Mouse (Mus musculus) hindbrain, embryonic 14.5 days (tissue): Measurements from ENCODE around the gene Ephb2. TPM values are rescaled to one million over a fixed set of nuclear protein-coding genes. Genes with fewer than 3 reads are reported as not detected.

Experiments used
- ATAC-seq: fragments of 200-750 bp; cut with Nextera tagmentation; 2 replicates; pipeline ENCODE4 v1.8.0; 2017; ENCODE audit warnings: moderate number of reproducible peaks, mild to moderate bottlenecking, moderate TSS enrichment, moderate library complexity; ENCODE audit not compliant: low FRiP score
- DNase-seq: peaks from one replicate; pipeline ENCODE4 v3.0.0-alpha.2; 2015; ENCODE audit warnings: low spot score
- H3K27ac ChIP-seq: fragments of 300-500 bp; sonication (generic); 2 replicates; pipeline ENCODE4 v1.5.1; 2014; ENCODE audit warnings: mild to moderate bottlenecking, moderate library complexity
- H3K27me3 ChIP-seq: fragments of 300-500 bp; sonication (generic); 2 replicates; pipeline ENCODE4 v1.6.1; 2014; ENCODE audit warnings: mild to moderate bottlenecking, low read length, mixed read lengths; ENCODE audit not compliant: control insufficient read depth, insufficient read depth
- H3K36me3 ChIP-seq: fragments of 300-500 bp; sonication (generic); replicated peaks from 2 replicates; pipeline ENCODE4 v1.6.1; 2014; ENCODE audit not compliant: control insufficient read depth, insufficient read depth
- H3K4me1 ChIP-seq: fragments of 300-500 bp; sonication (generic); replicated peaks from 2 replicates; pipeline ENCODE4 v1.6.1; 2014; ENCODE audit warnings: antibody characterized with exemption, low read length, mixed read lengths; ENCODE audit not compliant: control insufficient read depth, insufficient read depth
- H3K4me2 ChIP-seq: fragments of 300-500 bp; sonication (generic); replicated peaks from 2 replicates; pipeline ENCODE4 v1.6.1; 2014; ENCODE audit warnings: mild to moderate bottlenecking, moderate library complexity
- H3K4me3 ChIP-seq: fragments of 300-500 bp; sonication (generic); replicated peaks from 2 replicates; pipeline ENCODE4 v1.5.1; 2014; ENCODE audit warnings: mild to moderate bottlenecking, low read length
- H3K9ac ChIP-seq: fragments of 300-500 bp; sonication (generic); 2 replicates; pipeline ENCODE4 v1.6.1; 2014
- H3K9me3 ChIP-seq: fragments of 300-500 bp; sonication (generic); 2 replicates; pipeline ENCODE4 v1.6.1; 2016; ENCODE audit warnings: low read length; ENCODE audit not compliant: control insufficient read depth
- WGBS: fragments of 180-500 bp; shearing (Covaris S2); extraction: QIAGEN DNeasy Blood & Tissue Kit; methylation state at CpG from one replicate; pipeline ENCODE4 v1.1.7; 2014; 5-methylcytosine and 5-hydroxymethylcytosine counted together
- microRNA-seq: library from miRNA; unstranded; fragments of <30 nt; microRNA quantifications from one replicate; pipeline ENCODE4, GENCODE M21; 2016
- polyA plus RNA-seq: library from polyadenylated mRNA; unstranded; fragments of >200 nt; fragmentation: Nextera tagmentation; extraction: Ambion mirVana; gene quantifications from 2 replicates; pipeline ENCODE4 v1.2.1, GENCODE M21; 2014

The Ephb2 gene
- polyA plus RNA-seq, 1 experiment from 2014 or later, result 28.1 TPM

GRCm38 (mm10) chr4:136599869-136600268, 235.9 kb downstream of the Ephb2 start:
- no peak for DNase-seq

DNA sequence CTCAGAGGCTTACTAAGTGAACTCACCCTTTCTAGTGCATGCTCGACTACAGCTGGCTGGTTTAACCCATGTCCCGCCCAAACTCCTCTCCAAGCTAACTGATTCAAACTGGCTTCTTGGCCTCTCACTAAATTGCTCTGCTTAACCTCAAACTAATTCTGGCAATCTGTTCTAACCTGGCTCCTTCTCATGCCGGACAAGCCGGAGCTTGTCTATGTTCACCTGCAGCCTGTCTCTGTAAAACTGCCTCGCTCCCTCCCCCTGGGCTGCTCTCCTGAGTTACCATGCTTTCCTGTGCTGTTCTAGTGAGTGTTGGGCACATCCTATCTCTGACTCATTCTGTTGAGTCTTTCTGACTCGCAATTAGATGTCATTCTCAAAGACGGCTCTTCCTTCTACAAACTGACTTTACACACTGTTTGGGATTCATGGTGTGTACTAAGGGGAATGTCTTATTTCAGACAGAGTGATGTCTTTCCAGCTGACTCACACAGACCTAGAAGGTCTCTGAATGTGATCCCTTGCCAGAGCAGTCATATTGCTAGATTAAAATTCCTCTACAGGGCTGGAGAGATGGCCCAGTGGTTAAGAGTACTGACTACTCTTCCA, 237.4 kb downstream of the Ephb2 start:
- H3K4me1 ChIP-seq, result peaks cover 33% of the 10 kb centered on the region

More at GRCm38 (mm10) chr4:136599869-136600268, 235.9 kb downstream of the Ephb2 start:
- H3K27me3 ChIP-seq, result no peaks in the 10 kb centered on the region
- 92% methylated on average over 3 of the region's 3 CpGs for WGBS
- H3K4me1 ChIP-seq, result peaks cover 19% of the 10 kb centered on the region
- H3K9ac ChIP-seq, result no peak overlapping the region
- no peaks in the 10 kb centered on the region for H3K9me3 ChIP-seq
- no peak overlapping the region for H3K27ac ChIP-seq
- H3K36me3 ChIP-seq, result no peaks in the 10 kb centered on the region
- H3K4me3 ChIP-seq, result no peak overlapping the region
- no peak for ATAC-seq
- peak overlapping the region; percentile 78 for H3K4me2 ChIP-seq

More for the DNA sequence above, 237.4 kb downstream of the Ephb2 start:
- H3K27me3 ChIP-seq, result no peaks in the 10 kb centered on the region
- H3K9ac ChIP-seq, result no peak overlapping the region
- WGBS, result 92% methylated on average over 7 of the region's 7 CpGs
- DNase-seq (no peak), ATAC-seq (no peak)
- no peaks in the 10 kb centered on the region; the same call in 1 of the 2 replicates for H3K36me3 ChIP-seq
- no peaks in the 10 kb centered on the region for H3K9me3 ChIP-seq
- no peak overlapping the region for H3K27ac ChIP-seq
- H3K4me3 ChIP-seq, result no peak overlapping the region
- no peak overlapping the region for H3K4me2 ChIP-seq

Small RNAs within 50 kb of the gene (microRNA-seq; reads per million reads assigned to microRNA genes)
- gene Gm22180, result not detected

Other genes with a start within 250 kb of the Ephb2 start
- gene Kdm1a, start 233.3 kb downstream of the Ephb2 start, polyA plus RNA-seq, result 93.8 and 94.1 TPM in 2 replicates
- not detected in 2 replicates for gene Tex46, start 225.6 kb downstream of the Ephb2 start, polyA plus RNA-seq
- 0.07 and 0.12 TPM in 2 replicates for gene Lactbl1, start 213.4 kb downstream of the Ephb2 start, polyA plus RNA-seq
- gene C1qb, start 50.2 kb upstream of the Ephb2 start, polyA plus RNA-seq, result 48.6 and 52.3 TPM in 2 replicates
- gene C1qc, start 57.1 kb upstream of the Ephb2 start, polyA plus RNA-seq, result 29.5 and 30.5 TPM in 2 replicates
- gene C1qa, start 62.8 kb upstream of the Ephb2 start, polyA plus RNA-seq, result 29.9 and 33.4 TPM in 2 replicates
- 13.8 and 15.5 TPM in 2 replicates for gene Epha8, start 120.8 kb upstream of the Ephb2 start, polyA plus RNA-seq
- 4.5 and 5.0 TPM in 2 replicates for gene Zbtb40, start 212.8 kb upstream of the Ephb2 start, polyA plus RNA-seq